Mouse (Mus musculus) forebrain, embryonic 11.5 days (tissue): ENCODE measurements around the gene Rnaseh1. TPM values are rescaled to one million over a fixed set of nuclear protein-coding genes. Genes with fewer than 3 reads are reported as not detected.

Source experiments
- ATAC-seq: fragments of 200-750 bp; cut with Nextera tagmentation; replicated peaks from 2 replicates; pipeline ENCODE4 v1.8.0; 2017; ENCODE audit warnings: moderate TSS enrichment; ENCODE audit not compliant: low FRiP score
- DNase-seq: peaks from one replicate; pipeline ENCODE4 v3.0.0-alpha.2; 2017; ENCODE audit warnings: low spot score
- H3K27ac ChIP-seq: fragments of 300-500 bp; sonication (generic); 2 replicates; pipeline ENCODE4 v1.5.1; 2014; ENCODE audit warnings: low read depth, low read length
- H3K27me3 ChIP-seq: fragments of 300-500 bp; sonication (generic); 2 replicates; pipeline ENCODE4 v1.6.1; 2014; ENCODE audit warnings: mild to moderate bottlenecking, low read length, mixed read lengths; ENCODE audit not compliant: control insufficient read depth, insufficient read depth
- H3K36me3 ChIP-seq: fragments of 300-500 bp; sonication (generic); 2 replicates; pipeline ENCODE4 v1.6.1; 2014; ENCODE audit warnings: mild to moderate bottlenecking, low read length, moderate library complexity, mixed read lengths; ENCODE audit not compliant: control insufficient read depth, insufficient read depth
- H3K4me1 ChIP-seq: fragments of 300-500 bp; sonication (generic); replicated peaks from 2 replicates; pipeline ENCODE4 v1.6.1; 2014; ENCODE audit warnings: low read length, mixed read lengths; ENCODE audit not compliant: control insufficient read depth, insufficient read depth
- H3K4me2 ChIP-seq: fragments of 300-500 bp; sonication (generic); 2 replicates; pipeline ENCODE4 v1.6.1; 2014; ENCODE audit warnings: low read depth, mild to moderate bottlenecking, low read length, moderate library complexity, mixed read lengths; ENCODE audit not compliant: severe bottlenecking
- H3K4me3 ChIP-seq: fragments of 300-500 bp; sonication (generic); 2 replicates; pipeline ENCODE4 v1.5.1; 2014; ENCODE audit warnings: low read depth, low read length
- H3K9ac ChIP-seq: fragments of 300-500 bp; sonication (generic); 2 replicates; pipeline ENCODE4 v1.6.1; 2014; ENCODE audit warnings: low read length
- H3K9me3 ChIP-seq: fragments of 300-500 bp; sonication (generic); 2 replicates; pipeline ENCODE4 v1.6.1; 2016; ENCODE audit warnings: low read length, mixed read lengths; ENCODE audit not compliant: control insufficient read depth
- WGBS: fragments of 180-500 bp; shearing (Covaris S2); extraction: QIAGEN DNeasy Blood & Tissue Kit; methylation state at CpG from one replicate; pipeline ENCODE4 v1.1.7; 2014; 5-methylcytosine and 5-hydroxymethylcytosine counted together
- microRNA-seq: library from miRNA; unstranded; fragments of <30 nt; microRNA quantifications from one replicate; pipeline ENCODE4, GENCODE M21; 2016; ENCODE audit not compliant: insufficient number of aligned reads
- polyA plus RNA-seq: library from polyadenylated mRNA; unstranded; fragments of >200 nt; fragmentation: Nextera tagmentation; extraction: Ambion mirVana; gene quantifications from 2 replicates; pipeline ENCODE4 v1.2.1, GENCODE M21; 2014

Gene Rnaseh1
- polyA plus RNA-seq, 1 experiment from 2014 or later, result 27.6 TPM

GRCm38 (mm10) chr12:28708154-28708553, 58.8 kb downstream of the Rnaseh1 start:
- Histone ChIP-seq H3K27ac (no peak overlapping the region), H3K4me2 (no peak overlapping the region), H3K36me3 (no peaks in the 10 kb centered on the region; the same call in 1 of the 2 replicates), H3K4me1 (no peaks in the 10 kb centered on the region), H3K9me3 (no peaks in the 10 kb centered on the region), H3K4me3 (no peak overlapping the region), H3K27me3 (no peaks in the 10 kb centered on the region), H3K9ac (no peak overlapping the region)
- no peak for DNase-seq
- ATAC-seq, result no peak
- 93% methylated on average over 4 of the region's 4 CpGs for WGBS

Small RNA genes lying within 50 kb of the gene (microRNA-seq; reads per million reads assigned to microRNA genes)
- gene Mir6937, result not detected

Other genes with a start within 250 kb of the Rnaseh1 start
- gene Dcdc2c, start 97.2 kb upstream of the Rnaseh1 start, polyA plus RNA-seq, result 0.21 and 0.31 TPM in 2 replicates
- gene Allc, start 67.1 kb upstream of the Rnaseh1 start, polyA plus RNA-seq, result not detected in 2 replicates
- not detected in 2 replicates for gene Colec11, start 26.2 kb upstream of the Rnaseh1 start, polyA plus RNA-seq
- gene Rps7, start 13.6 kb upstream of the Rnaseh1 start, polyA plus RNA-seq, result 626 and 751 TPM in 2 replicates
- 54.6 and 56.9 TPM in 2 replicates for gene Adi1, start 25.6 kb downstream of the Rnaseh1 start, polyA plus RNA-seq
- gene Trappc12, start 100.9 kb downstream of the Rnaseh1 start, polyA plus RNA-seq, result 40.0 and 40.1 TPM in 2 replicates
- gene Eipr1, start 102.2 kb downstream of the Rnaseh1 start, polyA plus RNA-seq, result 36.3 and 40.3 TPM in 2 replicates